Mouse (Mus musculus): Measurements from ENCODE around the gene Cacna1d.

The Cacna1d gene

DNA sequence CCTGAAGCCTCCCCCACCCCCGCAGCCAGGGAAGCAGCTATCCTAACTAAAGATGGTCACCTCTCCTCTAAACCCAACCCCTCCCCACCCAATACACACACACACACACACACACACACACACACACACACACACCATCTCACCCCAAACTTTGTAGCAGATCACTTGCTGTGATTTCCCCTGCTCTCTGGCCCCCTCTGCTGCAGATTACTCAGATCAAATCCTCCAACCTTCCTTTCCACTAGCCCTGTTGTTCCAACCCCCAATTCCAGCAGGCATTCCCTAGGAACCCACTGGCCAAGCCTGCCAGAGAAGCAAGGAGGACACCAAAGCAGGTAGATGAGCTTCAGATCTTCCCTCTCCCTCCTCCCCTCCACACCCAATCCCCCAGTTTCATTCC, 118.4 kb downstream of the Cacna1d start:
- DNase-seq (ENCODE audit: low spot score in 2 of 2) = no peak

DNA sequence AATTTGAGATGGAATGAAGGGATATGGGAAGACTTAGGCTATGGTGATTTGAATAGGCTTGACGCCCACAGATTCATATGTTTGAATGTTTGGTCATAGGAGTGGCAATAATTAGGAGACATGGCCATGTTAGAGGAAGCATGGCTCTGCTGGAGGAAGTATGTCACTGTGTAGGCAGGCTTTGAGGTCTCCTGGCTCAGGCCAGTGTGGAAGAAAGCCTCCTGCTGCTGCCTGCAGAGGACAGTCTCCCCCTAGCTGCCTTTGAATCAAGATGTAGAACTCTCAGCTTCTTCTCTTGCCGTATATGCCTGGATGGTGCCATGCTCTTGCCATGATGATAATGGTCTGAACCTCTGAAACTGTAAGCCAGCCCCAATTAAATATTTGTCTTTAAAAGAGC, 120.2 kb downstream of the Cacna1d start:
- DNase-seq (ENCODE audit: low spot score in 2 of 2) = no peak

DNA sequence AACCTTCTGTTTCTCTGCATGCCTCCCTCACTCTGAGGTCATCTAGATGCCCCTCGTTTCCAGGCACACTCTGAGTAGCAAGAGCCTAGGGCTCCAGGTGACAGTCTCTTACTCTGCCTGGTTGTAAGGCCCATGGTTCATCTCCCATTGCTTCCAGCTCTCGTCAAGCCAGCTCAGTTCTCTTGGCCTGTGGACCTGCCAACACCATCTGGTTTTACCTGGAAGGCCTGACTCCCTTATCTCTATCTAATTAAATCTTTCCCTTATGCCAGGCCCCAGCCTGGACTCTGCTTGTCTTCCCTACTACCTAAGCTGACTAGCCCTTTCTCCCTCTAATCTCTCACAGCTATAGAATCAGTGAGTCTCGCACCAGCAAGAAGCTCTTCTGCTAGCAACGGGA, 124.2 kb downstream of the Cacna1d start:
- no peak for DNase-seq (ENCODE audit: low spot score in 2 of 2)

GRCm38 (mm10) chr14:30365866-30366265, 125.4 kb downstream of the Cacna1d start:
- peak in 1 of 2 experiments; percentile 42 for DNase-seq (ENCODE audit: low spot score in 2 of 2)

DNA sequence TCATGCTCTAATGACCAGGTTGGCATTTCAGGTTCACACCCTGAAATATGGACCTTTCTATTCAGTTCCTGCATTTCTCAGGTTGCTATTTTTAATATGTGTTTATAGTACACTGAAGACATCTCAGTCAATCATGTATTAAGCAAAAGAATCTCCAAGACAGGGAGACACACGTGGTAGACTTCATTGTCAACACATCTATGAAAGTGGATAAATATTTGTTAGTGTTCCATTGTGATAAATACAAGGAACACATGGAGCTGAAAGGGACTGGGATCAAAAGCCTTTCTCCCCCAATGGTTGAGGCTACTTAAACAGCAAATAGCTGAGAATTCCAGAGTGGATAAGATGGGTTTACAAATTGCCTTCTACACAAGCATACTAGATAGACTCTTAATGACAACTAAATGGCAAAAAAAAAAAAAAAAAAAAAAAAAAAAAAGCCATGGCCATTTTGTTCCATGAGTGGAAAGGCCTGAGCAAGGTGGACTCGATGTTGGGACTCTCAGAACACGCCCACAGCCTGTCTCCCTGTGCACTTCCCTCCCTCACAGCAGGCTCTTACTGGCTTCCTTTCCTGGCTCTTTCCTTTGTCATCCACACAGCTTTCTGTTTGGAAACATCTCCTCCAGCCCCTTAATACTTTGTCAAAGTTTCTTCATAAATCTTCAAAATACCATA, 127.6 kb downstream of the Cacna1d start:
- no peak for DNase-seq (ENCODE audit: low spot score in 2 of 2)

DNA sequence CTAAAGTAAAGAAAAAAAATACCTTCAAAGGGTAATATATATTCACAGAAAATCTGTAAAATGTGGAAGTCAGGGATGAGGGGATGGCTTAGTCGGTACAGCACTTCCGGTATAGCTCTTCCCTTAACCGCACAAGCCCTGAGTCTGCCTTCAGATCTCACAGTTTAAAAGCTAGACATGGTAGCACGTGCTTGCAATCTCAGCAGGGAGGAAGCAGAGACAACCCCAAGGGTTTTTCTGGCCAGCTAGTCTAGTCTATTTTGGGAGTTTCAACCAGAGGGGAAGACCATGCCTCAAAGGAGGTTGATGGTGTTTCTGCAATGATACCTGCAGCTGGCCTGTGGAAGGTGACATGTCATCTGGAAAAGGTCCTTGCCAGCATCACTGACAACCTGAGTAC, 128.9 kb downstream of the Cacna1d start:
- DNase-seq (ENCODE audit: low spot score in 2 of 2) = no peak

DNA sequence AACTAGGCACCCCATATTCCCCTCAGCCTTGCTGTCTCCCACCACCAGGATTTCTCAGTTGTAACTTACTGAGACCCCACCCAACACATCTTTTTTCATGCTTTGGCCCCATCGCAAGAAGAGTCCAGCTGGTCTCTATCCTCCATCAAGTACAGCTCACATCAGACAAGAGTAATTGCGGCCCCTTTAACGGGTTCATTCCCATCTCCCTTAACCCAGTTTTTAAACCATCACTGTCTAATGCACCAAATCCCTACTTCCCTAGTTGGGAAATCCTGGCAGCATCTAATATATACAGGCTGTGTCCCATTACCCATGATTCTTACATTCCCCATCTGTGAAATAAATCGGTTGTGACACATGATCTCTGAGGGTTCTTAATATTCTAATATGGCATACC, 130.8 kb downstream of the Cacna1d start:
- no peak for DNase-seq (ENCODE audit: low spot score in 2 of 2)

DNA sequence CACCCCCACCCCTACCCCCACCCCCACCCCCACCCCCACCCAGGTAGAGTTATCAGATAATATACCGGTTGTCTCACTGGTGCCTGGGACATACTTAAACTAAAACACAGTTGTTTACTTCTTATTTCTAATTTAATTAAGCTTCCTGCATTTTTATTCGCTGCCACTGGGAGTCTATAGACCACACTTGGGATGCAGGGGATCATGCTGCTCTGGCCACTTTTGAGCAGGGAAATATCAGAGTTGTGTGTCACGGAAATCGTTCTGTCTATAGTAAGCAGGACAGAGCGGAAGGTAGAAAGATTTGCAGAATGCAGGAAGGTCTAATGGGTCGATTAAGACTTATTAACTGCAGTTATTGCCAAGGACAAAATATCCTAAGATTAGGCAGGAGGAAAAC, 131.3 kb downstream of the Cacna1d start:
- no peak for DNase-seq (ENCODE audit: low spot score in 2 of 2)

GRCm38 (mm10) chr14:30358028-30358427, 133.2 kb downstream of the Cacna1d start:
- no peak for DNase-seq (ENCODE audit: low spot score in 2 of 2)

- no peak for DNase-seq (ENCODE audit: low spot score in 2 of 2)
Measured at GRCm38 (mm10) chr14:30356456-30356855, 134.8 kb downstream of the Cacna1d start.

GRCm38 (mm10) chr14:30354761-30355160, 136.5 kb downstream of the Cacna1d start:
- no peak for DNase-seq (ENCODE audit: low spot score in 2 of 2)

GRCm38 (mm10) chr14:30354127-30354463, 137.2 kb downstream of the Cacna1d start:
- DNase-seq (ENCODE audit: low spot score in 2 of 2) = no peak

GRCm38 (mm10) chr14:30353291-30354126, 137.7 kb downstream of the Cacna1d start:
- no peak for DNase-seq (ENCODE audit: low spot score in 2 of 2)

GRCm38 (mm10) chr14:30352951-30353270, 138.3 kb downstream of the Cacna1d start:
- no peak for DNase-seq (ENCODE audit: low spot score in 2 of 2)

- peak in 1 of 2 experiments; percentile 51 for DNase-seq (ENCODE audit: low spot score in 2 of 2)
Measured at GRCm38 (mm10) chr14:30352061-30352950, 138.9 kb downstream of the Cacna1d start.

DNA sequence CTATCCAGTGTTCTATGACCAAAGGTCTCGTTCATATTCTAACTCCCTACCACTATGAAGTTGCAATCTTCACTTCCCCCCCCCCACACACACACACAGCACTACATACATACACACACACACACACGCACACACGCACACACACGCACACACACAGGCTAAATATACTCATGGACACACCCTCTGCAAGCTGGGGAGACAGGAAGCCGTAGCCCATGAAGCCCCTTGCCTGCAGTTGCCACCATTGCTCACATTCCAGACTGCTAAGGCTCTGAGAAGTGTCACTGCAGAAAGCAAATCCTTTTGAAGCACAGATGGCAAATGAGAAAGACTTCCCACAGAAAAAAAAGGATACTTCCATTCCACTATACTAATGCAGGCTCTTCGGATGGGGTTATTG, 141.0 kb downstream of the Cacna1d start:
- no peak for DNase-seq (ENCODE audit: low spot score in 2 of 2)

GRCm38 (mm10) chr14:30344948-30345865, 146.0 kb downstream of the Cacna1d start:
- no peak for DNase-seq (ENCODE audit: low spot score in 2 of 2)

GRCm38 (mm10) chr14:30343740-30344139, 147.5 kb downstream of the Cacna1d start:
- no peak for DNase-seq (ENCODE audit: low spot score in 2 of 2)

- no peak for DNase-seq (ENCODE audit: low spot score in 2 of 2)
Measured at GRCm38 (mm10) chr14:30341825-30342590, 149.2 kb downstream of the Cacna1d start.

DNA sequence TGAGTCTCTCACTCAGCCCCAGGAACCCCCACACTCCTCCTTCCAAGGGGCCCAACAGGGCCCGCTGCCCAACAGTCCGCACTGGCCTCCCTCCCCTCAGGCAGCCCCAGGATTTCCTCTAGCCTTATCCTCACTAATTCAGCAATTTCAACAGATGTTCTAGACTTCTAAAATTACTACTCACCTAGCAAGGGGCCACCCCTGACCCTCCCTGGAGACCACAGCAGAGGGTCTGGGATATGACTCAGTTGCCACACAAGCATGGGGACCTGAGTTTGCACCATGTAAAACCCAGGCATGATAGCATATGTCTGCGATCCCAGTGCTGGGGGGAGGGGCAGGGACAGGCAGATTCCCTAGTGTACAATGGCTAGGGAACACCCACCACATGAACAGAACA, 151.1 kb downstream of the Cacna1d start:
- no peak for DNase-seq (ENCODE audit: low spot score in 2 of 2)

- DNase-seq (ENCODE audit: low spot score in 2 of 2) = no peak
Measured at GRCm38 (mm10) chr14:30331856-30332255, 159.4 kb downstream of the Cacna1d start.

Data from left cerebral cortex, adult 9 months (tissue).